Mouse (Mus musculus) hindbrain, embryonic 16.5 days (tissue): ENCODE results near the gene Trim3. TPM values are rescaled to one million over a fixed set of nuclear protein-coding genes. Genes with fewer than 3 reads are reported as not detected.

Source experiments
- ATAC-seq: fragments of 200-750 bp; cut with Nextera tagmentation; 2 replicates; pipeline ENCODE4 v1.8.0; 2017; ENCODE audit warnings: moderate TSS enrichment, moderate library complexity
- H3K27ac ChIP-seq: fragments of 300-500 bp; sonication (generic); 2 replicates; pipeline ENCODE4 v1.5.1; 2014; ENCODE audit warnings: low read depth, mild to moderate bottlenecking, control low read depth, low read length, moderate library complexity
- H3K27me3 ChIP-seq: fragments of 300-500 bp; sonication (generic); replicated peaks from 2 replicates; pipeline ENCODE4 v1.6.1; 2014; ENCODE audit warnings: low read length; ENCODE audit not compliant: control insufficient read depth, insufficient read depth
- H3K36me3 ChIP-seq: fragments of 300-500 bp; sonication (generic); 2 replicates; pipeline ENCODE4 v1.6.1; 2014; ENCODE audit warnings: mild to moderate bottlenecking, low read length, moderate library complexity, mixed read lengths; ENCODE audit not compliant: control insufficient read depth, insufficient read depth
- H3K4me1 ChIP-seq: fragments of 300-500 bp; sonication (generic); 2 replicates; pipeline ENCODE4 v1.6.1; 2014; ENCODE audit warnings: low read depth, low read length; ENCODE audit not compliant: control insufficient read depth, insufficient read depth
- H3K4me2 ChIP-seq: fragments of 300-500 bp; sonication (generic); 2 replicates; pipeline ENCODE4 v1.6.1; 2014; ENCODE audit warnings: mild to moderate bottlenecking, low read length, control low read depth, moderate library complexity
- H3K4me3 ChIP-seq: fragments of 300-500 bp; sonication (generic); 2 replicates; pipeline ENCODE4 v1.5.1; 2014; ENCODE audit warnings: mild to moderate bottlenecking, low read length, control low read depth, moderate library complexity
- H3K9ac ChIP-seq: fragments of 300-500 bp; sonication (generic); 2 replicates; pipeline ENCODE4 v1.6.1; 2014; ENCODE audit warnings: low read depth, mild to moderate bottlenecking, control low read depth, low read length, moderate library complexity
- H3K9me3 ChIP-seq: fragments of 300-500 bp; sonication (generic); 2 replicates; pipeline ENCODE4 v1.6.1; 2014; ENCODE audit warnings: mild to moderate bottlenecking, low read length, moderate library complexity; ENCODE audit not compliant: control insufficient read depth
- WGBS: fragments of 180-500 bp; shearing (Covaris S2); extraction: QIAGEN DNeasy Blood & Tissue Kit; methylation state at CpG from one replicate; pipeline ENCODE4 v1.1.7; 2014; 5-methylcytosine and 5-hydroxymethylcytosine counted together
- polyA plus RNA-seq: library from polyadenylated mRNA; unstranded; fragments of >200 nt; fragmentation: Nextera tagmentation; extraction: Ambion mirVana; gene quantifications from 2 replicates; pipeline ENCODE4 v1.2.1, GENCODE M21; 2015

The Trim3 gene
- polyA plus RNA-seq, 1 experiment from 2014 or later: 108 TPM

- Histone ChIP-seq H3K9ac (no peak overlapping the region), H3K27ac (0 out of 2 replicates have a peak overlapping the region, but pooled peaks have one; percentile 27), H3K27me3 (no peaks in the 10 kb centered on the region), H3K9me3 (no peaks in the 10 kb centered on the region), H3K4me3 (no peak overlapping the region), H3K36me3 (0 out of 2 replicates have a peak, but pooled peaks cover 7% of the 10 kb centered on the region), H3K4me2 (no peak overlapping the region), H3K4me1 (peaks cover 27% of the 10 kb centered on the region)
- ATAC-seq: no peak
- 73% methylated on average over 2 of the region's 2 CpGs for WGBS
These were observed 2.4 kb upstream of the Trim3 start for GRCm38 (mm10) chr7:105635726-105636125.

- Histone ChIP-seq H3K27ac (peak overlapping the region; percentile 94), H3K9me3 (no peaks in the 10 kb centered on the region), H3K4me1 (peaks cover 25% of the 10 kb centered on the region), H3K9ac (peak overlapping the region; percentile 90; the same call in 1 of the 2 replicates), H3K4me3 (no peak overlapping the region), H3K36me3 (0 out of 2 replicates have a peak, but pooled peaks cover 7% of the 10 kb centered on the region), H3K4me2 (peak overlapping the region; percentile 79), H3K27me3 (no peaks in the 10 kb centered on the region)
- WGBS: 51% methylated on average over 9 of the region's 9 CpGs
- no peak for ATAC-seq
These were observed 1.0 kb upstream of the Trim3 start for GRCm38 (mm10) chr7:105634272-105634920.

GRCm38 (mm10) chr7:105633801-105634135 lies 397 bp upstream of the Trim3 start:
- Histone ChIP-seq H3K27me3 (no peaks in the 10 kb centered on the region), H3K36me3 (0 out of 2 replicates have a peak, but pooled peaks cover 7% of the 10 kb centered on the region), H3K9me3 (no peaks in the 10 kb centered on the region), H3K4me3 (peak overlapping the region; percentile 81), H3K4me2 (peak overlapping the region; percentile 79), H3K4me1 (peaks cover 28% of the 10 kb centered on the region), H3K9ac (peak overlapping the region; percentile 90), H3K27ac (peak overlapping the region; percentile 94)
- 6% methylated on average over 10 of the region's 10 CpGs for WGBS
- ATAC-seq: no peak

- peak overlapping the region; percentile 79 for H3K4me2 ChIP-seq
- 5% methylated on average over 4 of the region's 4 CpGs for WGBS
- H3K36me3 ChIP-seq: 0 out of 2 replicates have a peak, but pooled peaks cover 4% of the 10 kb centered on the region
- H3K27me3 ChIP-seq: no peaks in the 10 kb centered on the region
- no peaks in the 10 kb centered on the region for H3K9me3 ChIP-seq
- no peak; the same call in none of the 2 replicates for ATAC-seq
- peaks cover 33% of the 10 kb centered on the region for H3K4me1 ChIP-seq
- H3K27ac ChIP-seq: peak overlapping the region; percentile 94
- peak overlapping the region; percentile 81 for H3K4me3 ChIP-seq
- peak overlapping the region; percentile 90 for H3K9ac ChIP-seq
These were observed 809 bp downstream of the Trim3 start for GRCm38 (mm10) chr7:105632551-105632972.

GRCm38 (mm10) chr7:105628633-105629032 lies 4.7 kb downstream of the Trim3 start:
- Histone ChIP-seq H3K9me3 (no peaks in the 10 kb centered on the region), H3K27me3 (no peaks in the 10 kb centered on the region), H3K9ac (no peak overlapping the region), H3K4me2 (no peak overlapping the region), H3K27ac (no peak overlapping the region), H3K4me3 (no peak overlapping the region), H3K36me3 (peaks cover 13% of the 10 kb centered on the region), H3K4me1 (peaks cover 27% of the 10 kb centered on the region)
- 16% methylated on average over 3 of the region's 3 CpGs for WGBS
- ATAC-seq: no peak

GRCm38 (mm10) chr7:105625397-105625796 lies 8.0 kb downstream of the Trim3 start:
- Histone ChIP-seq H3K4me2 (no peak overlapping the region), H3K4me1 (peaks cover 13% of the 10 kb centered on the region), H3K27ac (no peak overlapping the region), H3K9ac (no peak overlapping the region), H3K4me3 (no peak overlapping the region), H3K36me3 (peaks cover 24% of the 10 kb centered on the region), H3K9me3 (no peaks in the 10 kb centered on the region), H3K27me3 (no peaks in the 10 kb centered on the region)
- no peak for ATAC-seq
- 82% methylated on average over 6 of the region's 6 CpGs for WGBS

- Histone ChIP-seq H3K4me1 (no peaks in the 10 kb centered on the region), H3K27ac (no peak overlapping the region), H3K4me3 (no peak overlapping the region), H3K36me3 (peaks cover 50% of the 10 kb centered on the region), H3K9me3 (no peaks in the 10 kb centered on the region), H3K4me2 (no peak overlapping the region), H3K9ac (no peak overlapping the region), H3K27me3 (no peaks in the 10 kb centered on the region)
- no peak for ATAC-seq
- WGBS: 88% methylated on average over 8 of the region's 8 CpGs
These were observed 11.6 kb downstream of the Trim3 start for GRCm38 (mm10) chr7:105621646-105622292.

- H3K4me2 ChIP-seq: no peak overlapping the region
- no peaks in the 10 kb centered on the region for H3K27me3 ChIP-seq
- H3K4me3 ChIP-seq: no peak overlapping the region
- 81% methylated on average over 4 of the region's 4 CpGs for WGBS
- ATAC-seq: no peak
- no peak overlapping the region for H3K27ac ChIP-seq
- no peak overlapping the region for H3K9ac ChIP-seq
- no peaks in the 10 kb centered on the region for H3K4me1 ChIP-seq
- no peaks in the 10 kb centered on the region for H3K9me3 ChIP-seq
- peaks cover 57% of the 10 kb centered on the region for H3K36me3 ChIP-seq
These were observed 12.3 kb downstream of the Trim3 start for GRCm38 (mm10) chr7:105621053-105621452.

- Histone ChIP-seq H3K9ac (no peak overlapping the region), H3K36me3 (peaks cover 64% of the 10 kb centered on the region), H3K27me3 (no peaks in the 10 kb centered on the region), H3K27ac (no peak overlapping the region), H3K4me1 (no peaks in the 10 kb centered on the region), H3K4me2 (no peak overlapping the region), H3K4me3 (no peak overlapping the region), H3K9me3 (no peaks in the 10 kb centered on the region)
- 77% methylated on average over 3 of the region's 3 CpGs for WGBS
- no peak for ATAC-seq
These were observed 13.7 kb downstream of the Trim3 start for GRCm38 (mm10) chr7:105619701-105620100.
